Mouse (Mus musculus) layer of hippocampus, adult 8-10 months (tissue): ENCODE results near the gene Ncbp3. TPM values are rescaled to one million over a fixed set of nuclear protein-coding genes. Genes with fewer than 3 reads are reported as not detected.
A peak's percentile ranks its signal among the peaks of the same experiment; 100 is the strongest.

ENCODE experiments used
- DNase-seq, 2 experiments: peaks; one replicate each; pipeline ENCODE4 v3.0.0; 2022; ENCODE audit warnings: low spot score in 2 of 2
- total RNA-seq, 4 experiments: library from RNA; stranded (reverse); gene quantifications; 2 replicates each; pipeline ENCODE4 v1.2.4; 2022

Gene Ncbp3
- total RNA-seq, 4 experiments from 2014 or later = 9.3 to 12.1 (median 11.3) TPM

- DNase-seq = peak; percentile 41 to 67
These were observed 37.2 kb downstream of the Ncbp3 start for GRCm38 (mm10) chr11:73084804-73085231.

- no peak for DNase-seq
These were observed 37.8 kb downstream of the Ncbp3 start for GRCm38 (mm10) chr11:73085391-73085790.

GRCm38 (mm10) chr11:73087700-73088480 is 40.3 kb downstream of the Ncbp3 start:
- no peak for DNase-seq

GRCm38 (mm10) chr11:73090283-73090682 is 42.7 kb downstream of the Ncbp3 start, which contains the start of gene Itgae:
Gene Itgae, plus strand, starts transcription at chr11:73090583.
- DNase-seq = no peak

GRCm38 (mm10) chr11:73090826-73091225 is 43.2 kb downstream of the Ncbp3 start:
- no peak for DNase-seq

- no peak for DNase-seq
These were observed 44.5 kb downstream of the Ncbp3 start for GRCm38 (mm10) chr11:73092057-73092456.

GRCm38 (mm10) chr11:73092877-73093276 is 45.3 kb downstream of the Ncbp3 start:
- no peak for DNase-seq

- DNase-seq = no peak
These were observed 46.8 kb downstream of the Ncbp3 start for GRCm38 (mm10) chr11:73094231-73094995.

GRCm38 (mm10) chr11:73098860-73099259 is 51.3 kb downstream of the Ncbp3 start:
- no peak for DNase-seq

GRCm38 (mm10) chr11:73099976-73100750 is 52.6 kb downstream of the Ncbp3 start:
- no peak for DNase-seq

- no peak for DNase-seq
These were observed 53.7 kb downstream of the Ncbp3 start for GRCm38 (mm10) chr11:73101308-73101707.

- no peak for DNase-seq
These were observed 57.7 kb downstream of the Ncbp3 start for GRCm38 (mm10) chr11:73105246-73105645.

GRCm38 (mm10) chr11:73107358-73107757 is 59.8 kb downstream of the Ncbp3 start:
- peak in 1 of 2 experiments; percentile 33 for DNase-seq

- DNase-seq = no peak
These were observed 60.8 kb downstream of the Ncbp3 start for GRCm38 (mm10) chr11:73108195-73108897.

GRCm38 (mm10) chr11:73108898-73109625 is 61.5 kb downstream of the Ncbp3 start:
- no peak for DNase-seq

- no peak for DNase-seq
These were observed 62.4 kb downstream of the Ncbp3 start for GRCm38 (mm10) chr11:73109941-73110340.

- DNase-seq = no peak
These were observed 63.8 kb downstream of the Ncbp3 start for GRCm38 (mm10) chr11:73111414-73111813.

GRCm38 (mm10) chr11:73126495-73126894 is 78.9 kb downstream of the Ncbp3 start:
- DNase-seq = no peak

- DNase-seq = no peak
These were observed 83.4 kb downstream of the Ncbp3 start for GRCm38 (mm10) chr11:73131020-73131419.

- no peak for DNase-seq
These were observed 85.4 kb downstream of the Ncbp3 start for GRCm38 (mm10) chr11:73132999-73133398.
